Mouse (Mus musculus) limb, embryonic 14.5 days (tissue): ENCODE data around the gene Rnf144b. TPM values are rescaled to one million over a fixed set of nuclear protein-coding genes. Genes with fewer than 3 reads are reported as not detected.

Experiments used
- ATAC-seq: fragments of 200-750 bp; cut with Nextera tagmentation; 2 replicates; pipeline ENCODE4 v1.8.0; 2017; ENCODE audit warnings: low read depth, moderate number of reproducible peaks, moderate TSS enrichment; ENCODE audit not compliant: low FRiP score
- DNase-seq: peaks from one replicate; pipeline ENCODE4 v3.0.0-alpha.2; 2015; ENCODE audit warnings: low spot score
- H3K27ac ChIP-seq: fragments of 300-500 bp; sonication (generic); replicated peaks from 2 replicates; pipeline ENCODE4 v1.5.1; 2014; ENCODE audit warnings: low read depth, mild to moderate bottlenecking, low read length, moderate library complexity, mixed read lengths
- H3K27me3 ChIP-seq: fragments of 300-500 bp; sonication (generic); 2 replicates; pipeline ENCODE4 v1.6.1; 2014; ENCODE audit warnings: low read length, mixed read lengths; ENCODE audit not compliant: control insufficient read depth, insufficient read depth
- H3K36me3 ChIP-seq: fragments of 300-500 bp; sonication (generic); 2 replicates; pipeline ENCODE4 v1.6.1; 2014; ENCODE audit warnings: mild to moderate bottlenecking, low read length, moderate library complexity, mixed read lengths; ENCODE audit not compliant: control insufficient read depth, insufficient read depth
- H3K4me1 ChIP-seq: fragments of 300-500 bp; sonication (generic); 2 replicates; pipeline ENCODE4 v1.6.1; 2014; ENCODE audit warnings: antibody characterized with exemption, low read length, mixed read lengths; ENCODE audit not compliant: control insufficient read depth, insufficient read depth
- H3K4me2 ChIP-seq: fragments of 300-500 bp; sonication (generic); replicated peaks from 2 replicates; pipeline ENCODE4 v1.6.1; 2014; ENCODE audit warnings: low read depth, mild to moderate bottlenecking, low read length, moderate library complexity; ENCODE audit not compliant: severe bottlenecking
- H3K4me3 ChIP-seq: fragments of 300-500 bp; sonication (generic); replicated peaks from 2 replicates; pipeline ENCODE4 v1.5.1; 2014; ENCODE audit warnings: low read length
- H3K9ac ChIP-seq: fragments of 300-500 bp; sonication (generic); 2 replicates; pipeline ENCODE4 v1.6.1; 2014; ENCODE audit warnings: mild to moderate bottlenecking, low read depth, low read length, moderate library complexity; ENCODE audit not compliant: severe bottlenecking
- H3K9me3 ChIP-seq: fragments of 300-500 bp; sonication (generic); 2 replicates; pipeline ENCODE4 v1.6.1; 2016; ENCODE audit warnings: low read length; ENCODE audit not compliant: control insufficient read depth
- POLR2A ChIP-seq: fragments of 200-500 bp; IDR thresholded peaks from 2 replicates; pipeline ENCODE4 v1.8.0; 2012; ENCODE audit warnings: inconsistent platforms, mild to moderate bottlenecking, moderate library complexity, borderline replicate concordance; ENCODE audit not compliant: insufficient read depth, insufficient read length; ENCODE audit errors: extremely low read depth
- WGBS: fragments of 180-500 bp; shearing (Covaris S2); extraction: QIAGEN DNeasy Blood & Tissue Kit; methylation state at CpG from one replicate; pipeline ENCODE4 v1.1.7; 2014; 5-methylcytosine and 5-hydroxymethylcytosine counted together
- polyA plus RNA-seq, 2 experiments: library from polyadenylated mRNA; depleted of rRNA in 1 of 2; stranded (reverse) in 1 of 2; unstranded in 1 of 2; fragments of >200 nt; fragmentation: Nextera tagmentation in 1 of 2; extraction: Ambion mirVana in 1 of 2; gene quantifications; 2 replicates each; pipeline versions ENCODE4 v1.2.1 to v1.2.3; 2012 to 2014

The Rnf144b gene
- polyA plus RNA-seq, 2 experiments, result 5.8 to 5.9 TPM

DNA sequence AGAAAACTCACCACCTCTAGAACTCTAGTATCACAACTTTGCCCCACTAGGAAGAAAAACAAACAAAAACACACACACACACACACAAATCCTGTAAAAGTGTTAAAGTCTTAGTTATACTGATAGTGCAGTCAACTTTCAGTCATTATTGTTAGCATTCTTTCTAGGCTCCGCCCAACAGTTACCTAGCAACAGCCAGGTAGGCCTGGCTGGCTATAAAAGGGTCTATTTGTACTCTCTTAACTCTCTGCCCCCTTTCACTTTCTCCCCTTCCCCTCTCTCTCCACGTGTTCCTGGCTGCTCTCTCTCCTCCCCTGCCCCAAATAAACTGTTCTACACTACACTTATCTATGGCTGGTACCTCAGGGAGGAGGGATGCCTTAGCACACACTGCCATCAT lies 18.3 kb upstream of the Rnf144b start:
- no peaks in the 10 kb centered on the region for H3K9me3 ChIP-seq
- no peak for DNase-seq
- peak overlapping the region; percentile 79 for H3K4me2 ChIP-seq
- 20% methylated on average over 2 of the region's 2 CpGs for WGBS
- peaks cover 23% of the 10 kb centered on the region for H3K36me3 ChIP-seq
- no peak for ATAC-seq
- peak overlapping the region; percentile 26; the same call in 1 of the 2 replicates for H3K9ac ChIP-seq
- H3K27me3 ChIP-seq, result no peaks in the 10 kb centered on the region
- H3K4me1 ChIP-seq, result peaks cover 19% of the 10 kb centered on the region
- H3K4me3 ChIP-seq, result peak overlapping the region; percentile 92
- H3K27ac ChIP-seq, result no peak overlapping the region
- no peak for TF ChIP-seq POLR2A

- Histone ChIP-seq H3K9ac (peak overlapping the region; percentile 96), H3K4me3 (peak overlapping the region; percentile 92), H3K27ac (peak overlapping the region; percentile 100), H3K4me2 (peak overlapping the region; percentile 79), H3K27me3 (no peaks in the 10 kb centered on the region), H3K4me1 (peaks cover 19% of the 10 kb centered on the region), H3K9me3 (no peaks in the 10 kb centered on the region), H3K36me3 (peaks cover 16% of the 10 kb centered on the region)
- ATAC-seq, result no peak
- under 1% methylated on average over 25 of the region's 25 CpGs for WGBS
- TF ChIP-seq POLR2A, result no peak
- no peak for DNase-seq
Observed at GRCm38 (mm10) chr13:47104856-47105541, 17.5 kb upstream of the Rnf144b start.

- peak; percentile 93 for ATAC-seq
Observed at GRCm38 (mm10) chr13:47105711-47106579, 16.5 kb upstream of the Rnf144b start, which contains the start of gene Dek. Gene Dek, minus strand, starts transcription at chr13:47106201.

DNA sequence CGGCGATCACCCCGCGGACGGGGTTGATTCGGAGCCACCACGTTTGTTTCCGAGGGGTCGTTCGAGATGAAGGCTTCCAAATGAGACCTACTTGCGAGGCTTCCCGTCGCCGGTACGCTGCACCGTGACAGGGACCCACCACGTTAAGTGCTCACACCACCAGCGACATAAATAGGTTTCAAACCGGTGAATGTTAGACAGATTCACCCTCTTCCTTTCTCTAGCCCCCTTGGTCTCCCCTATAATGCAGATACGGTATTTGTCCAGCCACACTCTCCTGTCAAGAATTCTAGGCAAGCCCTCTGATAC lies 15.9 kb upstream of the Rnf144b start:
- Histone ChIP-seq H3K36me3 (peaks cover 3% of the 10 kb centered on the region), H3K4me1 (peaks cover 19% of the 10 kb centered on the region), H3K4me3 (peak overlapping the region; percentile 92), H3K9me3 (no peaks in the 10 kb centered on the region), H3K9ac (peak overlapping the region; percentile 96), H3K4me2 (peak overlapping the region; percentile 72), H3K27me3 (no peaks in the 10 kb centered on the region), H3K27ac (peak overlapping the region; percentile 100)
- DNase-seq, result no peak
- TF ChIP-seq POLR2A, result no peak
- 0% methylated on average over 20 of the region's 20 CpGs for WGBS
- no peak for ATAC-seq

More at GRCm38 (mm10) chr13:47105711-47106579, 16.5 kb upstream of the Rnf144b start, which contains the start of gene Dek:
- TF ChIP-seq POLR2A, result peak; percentile 60; the same call in 1 of the 2 replicates
- H3K36me3 ChIP-seq, result peaks cover 8% of the 10 kb centered on the region
- peak within 1 kb of the TSS; percentile 96 for H3K9ac ChIP-seq
- peak within 1 kb of the TSS; percentile 92 for H3K4me3 ChIP-seq
- peaks cover 19% of the 10 kb centered on the region for H3K4me1 ChIP-seq
- H3K9me3 ChIP-seq, result no peaks in the 10 kb centered on the region
- WGBS, result under 1% methylated on average over 60 of the region's 129 CpGs
- peak; percentile 91 for DNase-seq
- no peaks in the 10 kb centered on the region for H3K27me3 ChIP-seq
- H3K4me2 ChIP-seq, result peak within 1 kb of the TSS; percentile 79
- peak within 1 kb of the TSS; percentile 100 for H3K27ac ChIP-seq

DNA sequence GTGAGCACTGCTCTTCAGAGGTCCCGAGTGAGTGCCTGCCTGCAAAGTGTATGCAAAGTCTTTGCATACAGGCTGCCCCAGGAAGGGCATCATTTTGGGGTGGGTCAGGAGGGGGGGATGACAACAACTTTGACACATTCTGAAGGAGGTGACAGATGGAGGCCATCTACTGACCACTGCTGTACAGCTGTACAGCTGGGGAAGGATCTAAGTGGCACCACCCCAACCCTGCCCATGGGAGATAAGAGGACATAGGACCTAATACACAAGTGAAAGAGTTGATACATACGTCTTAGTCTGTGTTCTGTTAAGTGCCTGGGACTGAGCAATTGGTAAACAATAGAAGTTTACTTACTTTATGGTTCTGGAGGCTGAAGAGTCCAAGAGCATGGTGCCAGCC lies 13.2 kb upstream of the Rnf144b start:
- no peak for TF ChIP-seq POLR2A
- WGBS, result 69% methylated on average over 2 of the region's 2 CpGs
- H3K9me3 ChIP-seq, result no peaks in the 10 kb centered on the region

More for the DNA sequence above, 13.2 kb upstream of the Rnf144b start:
- H3K9ac ChIP-seq, result no peak overlapping the region
- peaks cover 7% of the 10 kb centered on the region for H3K4me1 ChIP-seq
- H3K27me3 ChIP-seq, result no peaks in the 10 kb centered on the region
- H3K4me2 ChIP-seq, result no peak overlapping the region
- ATAC-seq (no peak), DNase-seq (no peak)
- no peak overlapping the region for H3K27ac ChIP-seq
- H3K4me3 ChIP-seq, result no peak overlapping the region
- no peaks in the 10 kb centered on the region for H3K36me3 ChIP-seq
